Mouse (Mus musculus) cerebellum, adult 2 months (tissue): Measurements from ENCODE around the gene Mlip.

ENCODE experiments used
- CTCF ChIP-seq: fragments of 200-500 bp; IDR thresholded peaks from 2 replicates; pipeline ENCODE4 v1.5.1; 2011; ENCODE audit warnings: low read depth, mild to moderate bottlenecking, control low read depth, low read length, moderate library complexity, borderline replicate concordance; ENCODE audit not compliant: insufficient read depth
- POLR2A ChIP-seq: fragments of 200-500 bp; IDR thresholded peaks from 2 replicates; pipeline ENCODE4 v1.6.1; 2011; ENCODE audit warnings: low read length, control low read depth, borderline replicate concordance; ENCODE audit not compliant: insufficient read depth

GRCm38 (mm10) chr9:77279371-77279770, 73.4 kb downstream of the Mlip start:
- no peak for TF ChIP-seq POLR2A
- no peak for TF ChIP-seq CTCF
